Mouse (Mus musculus) telencephalon, adult 2 months (tissue): ENCODE measurements around the gene Acad10.
"Not testable (repeated sequence)": the region's sequence is repeated elsewhere in the genome, so short reads cannot be mapped to it uniquely, and the experiment has no call there.

Source experiments
- DNase-seq: peaks from one replicate; pipeline ENCODE4 v3.0.0-alpha.2; 2011; ENCODE audit warnings: low read depth, low spot score

The Acad10 gene

GRCm38 (mm10) chr5:121660059-121660896 is at the start of gene Acad10, which contains the start of gene Brap:
Gene Acad10 (minus strand): TSS chr5:121660514.
Gene Brap (plus strand): TSS chr5:121660563.
- peak; percentile 67 for DNase-seq

DNA sequence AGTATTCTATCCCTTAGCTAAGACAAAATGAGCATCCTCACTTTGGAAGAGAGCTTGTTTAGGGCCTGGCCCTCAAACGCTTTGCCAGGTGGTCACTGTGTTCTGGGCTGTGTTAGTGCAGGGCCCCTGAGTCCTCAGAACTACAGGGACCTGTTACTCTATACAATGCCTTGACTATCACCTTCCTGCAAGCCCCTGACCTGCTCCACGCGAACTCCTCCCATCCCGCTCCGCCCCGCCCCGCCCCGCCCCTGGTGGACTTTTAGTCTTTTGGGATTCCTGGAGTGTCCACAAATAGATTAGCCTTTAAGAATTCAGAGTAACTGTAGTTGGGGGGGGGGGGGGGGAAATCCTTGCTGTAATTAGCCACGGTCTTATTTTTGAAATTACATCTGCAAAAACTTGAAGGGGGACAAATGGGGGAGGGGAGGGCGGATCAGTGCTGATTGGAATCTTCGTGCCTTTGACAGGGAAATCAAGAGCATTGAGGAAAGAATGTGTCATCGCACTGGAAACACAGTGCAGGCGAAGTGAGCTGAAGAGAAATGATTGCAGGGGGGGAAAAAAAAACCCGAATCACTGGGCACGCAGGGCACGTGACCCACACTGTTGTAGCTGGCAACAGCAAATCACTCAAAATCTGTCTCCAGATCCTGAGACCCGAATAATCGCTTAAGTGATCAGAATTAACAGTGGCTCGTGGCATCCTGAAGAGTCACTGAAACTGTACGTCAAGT is 44.4 kb upstream of the Acad10 start:
- DNase-seq = no peak

- DNase-seq = no peak
These were observed 43.0 kb upstream of the Acad10 start for GRCm38 (mm10) chr5:121703341-121703740.

DNA sequence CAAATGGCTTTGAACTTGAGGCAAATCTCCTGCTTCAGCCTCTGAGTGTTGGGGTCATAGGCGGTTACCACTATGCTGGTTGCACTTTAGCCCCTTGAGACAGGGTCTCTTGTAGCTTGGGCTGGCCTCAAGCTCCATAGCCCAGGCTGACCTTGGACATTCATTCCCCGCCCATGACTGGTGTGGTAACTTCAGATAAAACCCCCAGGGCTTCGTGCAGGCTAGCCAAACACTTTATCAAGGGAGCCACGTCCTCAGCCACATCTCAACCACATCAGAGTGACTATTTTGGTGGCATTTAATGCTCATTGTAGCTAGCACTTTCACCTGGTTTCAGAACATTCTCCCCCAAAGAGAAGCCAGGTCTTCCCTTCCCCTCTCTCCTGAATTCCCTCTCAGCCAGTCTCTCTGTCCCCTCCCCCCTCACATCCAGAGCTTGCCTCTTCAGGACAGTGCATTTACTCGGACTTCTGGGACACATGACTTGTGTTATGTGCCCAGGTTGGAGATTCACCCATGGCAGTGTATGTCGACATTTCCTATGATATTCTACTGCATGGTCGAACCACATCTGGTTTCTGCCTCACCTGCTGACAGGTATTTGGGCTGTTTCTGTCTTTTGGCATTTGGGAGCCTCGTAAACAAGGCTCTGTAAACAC is 40.9 kb upstream of the Acad10 start:
- no peak for DNase-seq

- DNase-seq = peak; percentile 87
These were observed 40.2 kb upstream of the Acad10 start for GRCm38 (mm10) chr5:121700496-121700895.

DNA sequence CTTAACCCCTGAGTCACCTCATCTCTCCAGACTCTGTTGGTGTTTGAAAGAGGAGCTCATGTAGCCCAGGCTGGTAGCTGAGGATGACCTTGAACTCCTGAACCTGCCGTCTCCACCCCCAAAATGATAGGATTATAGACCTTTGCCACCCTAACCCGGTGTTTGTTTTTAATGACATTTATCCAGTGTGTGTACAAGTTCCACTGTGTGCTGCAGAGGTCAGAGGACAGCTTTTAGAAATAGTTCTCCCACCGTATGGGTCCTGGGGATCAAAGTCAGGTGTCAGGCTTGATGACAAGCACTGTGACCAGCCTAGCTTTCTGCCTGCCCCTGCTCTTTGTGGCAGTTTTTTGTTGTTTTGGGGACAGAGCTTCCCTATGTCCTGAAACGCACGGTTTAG is 39.6 kb upstream of the Acad10 start:
- DNase-seq = no peak

DNA sequence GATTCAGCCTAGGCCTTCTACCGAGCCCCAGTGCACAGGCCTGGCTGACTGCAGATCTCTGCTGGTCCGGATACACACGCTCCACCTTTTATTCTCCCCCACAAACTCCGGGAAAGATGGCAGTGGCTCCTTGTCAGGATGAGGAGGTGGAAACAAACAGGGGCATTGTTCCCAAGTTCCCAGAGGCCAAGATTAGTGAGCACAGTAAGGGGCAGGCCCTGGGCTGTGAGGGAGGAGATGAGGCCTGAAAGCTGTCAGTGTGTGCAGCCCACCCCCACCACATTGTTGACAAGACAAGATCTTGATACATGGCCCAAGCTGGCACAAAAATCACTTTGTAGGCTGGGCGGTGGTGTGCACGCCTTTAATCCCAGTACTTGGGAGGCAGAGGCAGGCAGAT is 36.4 kb upstream of the Acad10 start:
- no peak for DNase-seq

- DNase-seq = no peak
These were observed 32.6 kb upstream of the Acad10 start for GRCm38 (mm10) chr5:121692897-121693296.

DNA sequence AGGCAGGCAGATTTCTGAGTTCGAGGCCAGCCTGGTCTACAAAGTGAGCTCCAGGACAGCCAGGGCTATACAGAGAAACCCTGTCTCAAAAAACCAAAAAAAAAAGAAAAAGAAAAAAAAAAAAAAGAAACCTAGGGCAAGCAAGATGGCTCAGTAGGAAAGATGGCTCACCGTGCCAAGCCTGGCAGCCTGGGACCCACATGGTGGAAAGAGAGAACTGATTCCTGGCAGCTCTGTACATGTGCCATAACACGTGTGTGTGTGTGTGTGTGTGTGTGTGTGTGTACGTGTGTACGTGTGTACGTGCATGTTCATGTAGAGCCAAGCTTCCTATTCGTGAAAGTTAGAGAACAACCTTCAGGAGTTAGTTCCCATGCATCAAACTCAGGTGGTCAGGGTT is 31.1 kb upstream of the Acad10 start:
- DNase-seq = not testable (repeated sequence)

- DNase-seq = no peak
These were observed 30.3 kb upstream of the Acad10 start for GRCm38 (mm10) chr5:121690482-121691211.

- DNase-seq = no peak
These were observed 26.0 kb upstream of the Acad10 start for GRCm38 (mm10) chr5:121686113-121686898.

DNA sequence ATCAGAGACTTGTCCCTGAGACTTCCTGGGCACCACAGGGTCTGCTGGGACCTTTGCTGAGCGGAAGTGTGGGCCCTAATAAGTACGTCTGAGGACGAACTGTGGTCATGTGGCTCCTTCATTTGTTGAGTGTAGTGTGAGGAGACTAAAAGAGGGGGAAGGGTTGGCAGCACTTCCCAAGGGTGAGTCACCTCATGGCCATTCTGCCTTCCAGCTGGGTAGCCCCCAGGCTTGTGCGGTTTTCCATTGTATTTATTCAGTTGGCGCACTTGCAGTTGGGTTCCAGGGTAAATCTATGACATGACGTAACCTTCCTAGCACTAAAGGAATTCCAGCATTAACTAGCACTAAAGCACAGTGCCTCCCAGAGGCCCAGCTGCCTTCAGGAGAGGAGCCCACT is 25.2 kb upstream of the Acad10 start:
- DNase-seq = no peak

GRCm38 (mm10) chr5:121682250-121682649 is 21.9 kb upstream of the Acad10 start:
- DNase-seq = no peak

GRCm38 (mm10) chr5:121670412-121670811 is 10.1 kb upstream of the Acad10 start:
- DNase-seq = no peak

GRCm38 (mm10) chr5:121668411-121668810 is 8.1 kb upstream of the Acad10 start:
- DNase-seq = no peak

DNA sequence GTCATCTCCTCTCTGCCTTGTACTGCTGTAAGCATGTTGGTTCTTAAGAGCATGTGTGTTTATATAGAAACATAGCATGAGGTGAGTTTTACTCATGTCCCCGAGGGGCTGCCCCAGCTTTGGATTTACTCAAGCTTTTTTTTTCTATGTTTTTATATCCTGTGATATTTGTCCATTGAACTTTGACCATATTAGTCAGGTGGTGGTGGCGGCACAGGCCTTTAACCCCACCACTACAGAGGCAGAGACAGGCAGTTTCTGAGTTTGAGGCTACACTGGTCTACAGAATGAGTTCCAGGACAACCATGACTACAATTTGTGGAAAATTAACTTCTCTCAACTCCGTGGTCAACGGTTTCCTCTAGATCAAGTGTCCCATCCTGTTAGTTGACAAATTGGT is 6.8 kb upstream of the Acad10 start:
- no peak for DNase-seq

DNA sequence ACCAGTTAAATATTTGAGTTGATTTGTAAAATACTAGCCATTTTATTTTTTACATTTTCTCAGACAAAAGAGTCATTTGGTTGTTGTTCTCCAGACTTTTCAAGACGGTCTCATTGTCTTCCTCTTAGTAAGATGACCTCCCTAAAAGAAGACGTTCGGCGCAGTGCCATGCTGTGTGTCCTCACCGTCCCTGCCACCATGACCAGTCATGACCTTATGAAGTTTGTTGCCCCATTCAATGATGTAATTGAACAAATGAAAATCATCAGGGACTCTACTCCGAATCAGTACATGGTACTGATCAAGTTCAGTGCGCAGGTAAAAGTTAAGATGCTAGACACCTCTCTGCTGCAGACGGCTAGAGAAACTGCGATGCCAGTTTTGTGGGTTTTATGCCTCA is 4.7 kb upstream of the Acad10 start:
- DNase-seq = no peak

GRCm38 (mm10) chr5:121664078-121664477 is 3.8 kb upstream of the Acad10 start:
- DNase-seq = no peak

DNA sequence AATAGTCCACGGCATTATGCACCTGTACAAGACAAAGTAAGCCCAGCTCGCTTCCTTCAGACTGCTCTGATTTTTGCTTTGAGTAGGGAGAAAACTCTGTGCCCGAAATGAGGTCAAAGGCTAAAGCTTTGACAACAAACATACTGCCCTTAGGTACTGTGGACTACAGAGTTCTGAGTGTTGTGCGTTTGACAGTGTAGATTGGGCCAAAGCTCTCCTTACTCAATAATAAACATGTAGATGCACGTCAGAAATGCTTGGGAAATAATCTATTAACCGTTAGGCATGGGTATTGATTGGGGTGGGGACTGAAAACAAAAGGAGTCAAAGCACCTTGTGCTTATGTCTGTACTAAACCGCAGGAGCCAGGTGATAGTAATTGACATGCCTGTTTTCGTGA is 3.1 kb upstream of the Acad10 start:
- DNase-seq = no peak

DNA sequence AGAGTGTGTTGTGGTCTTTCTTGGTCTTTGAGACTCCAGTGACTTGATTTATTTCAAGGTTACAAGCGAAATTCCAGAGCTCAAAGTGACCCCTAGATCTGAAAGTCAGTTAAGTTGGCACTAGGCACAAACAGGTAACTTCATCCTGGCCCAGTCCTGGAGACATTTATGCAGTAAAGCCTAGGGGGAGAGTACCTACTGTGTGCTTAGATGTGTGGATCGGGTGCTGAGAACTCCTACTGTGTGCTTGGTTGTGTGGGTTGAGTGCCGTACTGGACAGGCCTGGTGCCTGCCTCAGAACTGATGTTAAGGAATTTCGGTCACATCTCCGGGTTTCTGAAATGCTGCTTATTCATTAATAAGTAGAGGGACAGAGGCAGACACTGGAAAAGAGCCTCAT is 1.2 kb upstream of the Acad10 start:
- no peak for DNase-seq

DNA sequence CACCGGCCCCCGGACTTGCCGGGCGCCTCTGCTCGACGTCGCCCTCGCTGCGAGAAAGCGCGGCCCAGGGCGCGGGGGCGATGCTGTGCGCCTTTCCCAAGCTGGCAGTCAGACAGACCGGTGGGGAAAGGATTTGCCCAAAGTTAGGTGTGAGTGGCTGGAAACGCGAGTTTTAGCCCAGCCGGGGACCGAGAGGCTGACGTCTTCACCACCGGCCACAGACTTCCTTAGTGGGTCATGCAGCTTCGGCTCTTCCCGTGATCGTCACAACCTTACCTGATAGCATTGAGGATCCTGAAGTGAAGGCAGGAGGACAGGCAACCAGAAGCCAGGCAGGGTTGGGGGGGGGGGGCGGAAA is 562 bp upstream of the Acad10 start:
- no peak for DNase-seq
